Mouse (Mus musculus): ENCODE data around the gene S100a3. TPM values are rescaled to one million over a fixed set of nuclear protein-coding genes. Genes with fewer than 3 reads are reported as not detected.
A peak's percentile ranks its signal among the peaks of the same experiment; 100 is the strongest.

The S100a3 gene
- polyA plus RNA-seq, 1 experiment, result 4.7 TPM

- TF ChIP-seq MYOG (IDR thresholded peaks at IDR 0.05; ENCODE audit: control insufficient read depth in 1 of 3, insufficient read depth in 1 of 3, insufficient read length in 2 of 3, low read depth in 2 of 3) (no peak), MAX (IDR thresholded peaks at IDR 0.05; ENCODE audit: low read depth) (no peak), TCF12 (IDR thresholded peaks at IDR 0.05; ENCODE audit: insufficient read depth, poor library complexity, severe bottlenecking) (no peak), MYOD1 (IDR thresholded peaks at IDR 0.05; ENCODE audit: control insufficient read depth in 1 of 3, insufficient read length in 2 of 3, low read depth in 2 of 3) (no peak), TCF3 (IDR thresholded peaks at IDR 0.05; ENCODE audit: insufficient read length, low read depth) (no peak), REST (IDR thresholded peaks at IDR 0.05; ENCODE audit: insufficient read depth, insufficient read length) (no peak), CEBPB (IDR thresholded peaks at IDR 0.05; ENCODE audit: insufficient read depth, poor library complexity, severe bottlenecking) (no peak), POLR2AphosphoS2 (IDR thresholded peaks at IDR 0.05; ENCODE audit: insufficient read length, low read depth) (no peak), USF1 (IDR thresholded peaks at IDR 0.05; ENCODE audit: low read depth) (no peak), SRF (IDR thresholded peaks at IDR 0.05; ENCODE audit: control insufficient read depth, insufficient read length, low read depth) (no peak), POLR2A (IDR thresholded peaks at IDR 0.05; ENCODE audit: insufficient read length, low read depth) (no peak), E2F4 (IDR thresholded peaks at IDR 0.05; ENCODE audit: insufficient read depth) (no peak)
- Histone ChIP-seq H3K4me3 (peak within 1 kb of the TSS; percentile 41), H3K4me2 (ENCODE audit: low read depth) (peak within 1 kb of the TSS; percentile 87), H3K36me3 (ENCODE audit: control insufficient read depth, insufficient read depth) (no peaks in the 10 kb centered on the region), H3K27me3 (ENCODE audit: control insufficient read depth, insufficient read depth, insufficient read length) (no peaks in the 10 kb centered on the region), H3ac (ENCODE audit: control insufficient read depth, insufficient read length) (no peak within 1 kb of the TSS), H3K79me2 (ENCODE audit: control insufficient read depth, insufficient read depth) (peaks cover 31% of the 10 kb centered on the region)
These were observed 41.2 kb downstream of the S100a3 start, which contains the start of gene Gm42674 for GRCm38 (mm10) chr3:90601486-90602110. Gm42674 (plus strand) TSS chr3:90601904.

DNA sequence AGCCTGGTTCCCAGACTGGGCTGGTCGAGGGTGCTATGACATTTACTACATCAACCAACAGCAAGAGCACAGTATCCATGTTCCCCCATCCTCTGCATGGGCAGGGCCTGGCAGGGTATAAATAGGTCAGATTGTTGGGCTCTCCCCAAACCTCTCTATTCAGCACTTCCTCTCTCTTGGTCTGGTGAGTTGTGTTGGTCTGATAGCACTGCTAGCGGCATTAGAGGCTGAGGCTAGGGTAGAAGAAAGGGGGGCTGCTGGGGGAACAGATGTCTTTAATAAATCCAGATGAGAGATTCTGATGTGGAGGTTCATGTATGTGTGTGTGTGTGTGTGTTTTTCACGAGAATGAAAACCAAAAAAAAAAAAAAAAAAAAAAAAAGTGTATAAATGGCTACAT lies 43.2 kb downstream of the S100a3 start, which contains the start of gene S100a4:
S100a4 (plus strand) TSS at position 149 of the 400 bp plus-strand sequence.
- Histone ChIP-seq H3ac (ENCODE audit: control insufficient read depth, insufficient read length) (peak within 1 kb of the TSS; percentile 2), H3K4me2 (ENCODE audit: low read depth) (peak within 1 kb of the TSS; percentile 97), H3K27me3 (ENCODE audit: control insufficient read depth, insufficient read depth, insufficient read length) (no peaks in the 10 kb centered on the region), H3K36me3 (ENCODE audit: control insufficient read depth, insufficient read depth) (no peaks in the 10 kb centered on the region), H3K79me2 (ENCODE audit: control insufficient read depth, insufficient read depth) (peaks cover 31% of the 10 kb centered on the region), H3K4me3 (peak within 1 kb of the TSS; percentile 41)
- peak; percentile 71 for TF ChIP-seq POLR2AphosphoS2 (IDR thresholded peaks at IDR 0.05; ENCODE audit: insufficient read length, low read depth)
- peak; percentile 68 for TF ChIP-seq POLR2A (IDR thresholded peaks at IDR 0.05; ENCODE audit: insufficient read length, low read depth)
- TF ChIP-seq REST (IDR thresholded peaks at IDR 0.05; ENCODE audit: insufficient read depth, insufficient read length), result no peak

DNA sequence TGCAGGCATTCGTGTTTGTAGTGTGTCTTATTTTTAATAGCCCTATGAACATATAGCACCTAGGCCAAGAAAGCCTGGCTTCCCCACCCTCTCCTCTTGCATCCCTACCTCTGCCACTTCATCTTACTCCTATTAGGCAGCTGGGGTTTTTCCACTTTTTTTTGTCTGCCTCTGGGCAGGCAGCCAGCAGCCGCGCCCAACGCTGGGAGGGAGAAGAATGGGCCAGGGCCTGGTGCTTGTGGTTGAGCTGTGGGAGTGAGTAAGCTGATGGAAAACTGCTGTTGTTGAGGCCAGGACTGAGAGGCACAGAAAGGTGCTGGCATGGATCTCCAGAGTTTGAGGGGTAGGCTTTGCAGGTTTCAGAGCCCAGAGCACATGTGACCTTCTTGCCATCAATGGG lies 44.0 kb downstream of the S100a3 start:
- H3K36me3 ChIP-seq (ENCODE audit: control insufficient read depth, insufficient read depth), result no peaks in the 10 kb centered on the region
- TF ChIP-seq POLR2A (IDR thresholded peaks at IDR 0.05; ENCODE audit: insufficient read length, low read depth), result peak; percentile 20
- no peak for TF ChIP-seq TCF3 (IDR thresholded peaks at IDR 0.05; ENCODE audit: insufficient read length, low read depth)
- 0 out of 2 replicates have a peak, but pooled peaks have one; percentile 3 for TF ChIP-seq CEBPB (IDR thresholded peaks at IDR 0.05; ENCODE audit: insufficient read depth, poor library complexity, severe bottlenecking)
- no peak for TF ChIP-seq E2F4 (IDR thresholded peaks at IDR 0.05; ENCODE audit: insufficient read depth)
- TF ChIP-seq TCF12 (IDR thresholded peaks at IDR 0.05; ENCODE audit: insufficient read depth, poor library complexity, severe bottlenecking), result peak; percentile 38
- peak; percentile 49 for TF ChIP-seq POLR2AphosphoS2 (IDR thresholded peaks at IDR 0.05; ENCODE audit: insufficient read length, low read depth)
- TF ChIP-seq SRF (IDR thresholded peaks at IDR 0.05; ENCODE audit: control insufficient read depth, insufficient read length, low read depth), result no peak
- TF ChIP-seq MYOD1 (IDR thresholded peaks at IDR 0.05; ENCODE audit: control insufficient read depth in 1 of 3, insufficient read length in 2 of 3, low read depth in 2 of 3), result peak in 2 of 3 experiments; percentile 32 to 45
- no peak for TF ChIP-seq MAX (IDR thresholded peaks at IDR 0.05; ENCODE audit: low read depth)
- TF ChIP-seq REST (IDR thresholded peaks at IDR 0.05; ENCODE audit: insufficient read depth, insufficient read length), result no peak
- TF ChIP-seq MYOG (IDR thresholded peaks at IDR 0.05; ENCODE audit: control insufficient read depth in 1 of 3, insufficient read depth in 1 of 3, insufficient read length in 2 of 3, low read depth in 2 of 3), result peak in 2 of 3 experiments; percentile 4 to 68
- peak; percentile 46 for TF ChIP-seq USF1 (IDR thresholded peaks at IDR 0.05; ENCODE audit: low read depth)
- peak overlapping the region; percentile 41 for H3K4me3 ChIP-seq
- H3ac ChIP-seq (ENCODE audit: control insufficient read depth, insufficient read length), result no peak overlapping the region
- peaks cover 31% of the 10 kb centered on the region for H3K79me2 ChIP-seq (ENCODE audit: control insufficient read depth, insufficient read depth)
- no peaks in the 10 kb centered on the region for H3K27me3 ChIP-seq (ENCODE audit: control insufficient read depth, insufficient read depth, insufficient read length)
- H3K4me2 ChIP-seq (ENCODE audit: low read depth), result peak overlapping the region; percentile 97

DNA sequence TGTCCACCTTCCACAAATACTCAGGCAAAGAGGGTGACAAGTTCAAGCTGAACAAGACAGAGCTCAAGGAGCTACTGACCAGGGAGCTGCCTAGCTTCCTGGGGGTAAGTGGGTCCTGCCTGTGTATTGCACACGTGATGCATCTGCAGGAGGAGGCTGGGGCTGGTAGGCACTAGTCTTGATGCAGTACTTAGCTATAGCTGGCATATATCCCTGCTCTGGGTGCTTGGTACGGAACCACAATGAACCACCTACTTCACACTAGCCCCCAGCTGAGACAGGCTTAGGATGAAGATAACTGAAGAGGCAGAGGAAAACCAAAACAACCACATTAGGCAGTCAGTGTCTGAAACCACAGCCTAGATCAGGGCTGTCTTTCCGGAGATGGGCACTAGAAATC lies 44.7 kb downstream of the S100a3 start:
- H3K27me3 ChIP-seq (ENCODE audit: control insufficient read depth, insufficient read depth, insufficient read length), result no peaks in the 10 kb centered on the region
- no peaks in the 10 kb centered on the region for H3K36me3 ChIP-seq (ENCODE audit: control insufficient read depth, insufficient read depth)
- H3K79me2 ChIP-seq (ENCODE audit: control insufficient read depth, insufficient read depth), result peaks cover 31% of the 10 kb centered on the region
- no peak overlapping the region for H3ac ChIP-seq (ENCODE audit: control insufficient read depth, insufficient read length)
- peak overlapping the region; percentile 41 for H3K4me3 ChIP-seq
- TF ChIP-seq MAX (IDR thresholded peaks at IDR 0.05; ENCODE audit: low read depth) (no peak), USF1 (IDR thresholded peaks at IDR 0.05; ENCODE audit: low read depth) (peak; percentile 85), REST (IDR thresholded peaks at IDR 0.05; ENCODE audit: insufficient read depth, insufficient read length) (no peak), SRF (IDR thresholded peaks at IDR 0.05; ENCODE audit: control insufficient read depth, insufficient read length, low read depth) (no peak), CEBPB (IDR thresholded peaks at IDR 0.05; ENCODE audit: insufficient read depth, poor library complexity, severe bottlenecking) (no peak), TCF12 (IDR thresholded peaks at IDR 0.05; ENCODE audit: insufficient read depth, poor library complexity, severe bottlenecking) (no peak), TCF3 (IDR thresholded peaks at IDR 0.05; ENCODE audit: insufficient read length, low read depth) (no peak), E2F4 (IDR thresholded peaks at IDR 0.05; ENCODE audit: insufficient read depth) (no peak), POLR2A (IDR thresholded peaks at IDR 0.05; ENCODE audit: insufficient read length, low read depth) (peak; percentile 25), MYOD1 (IDR thresholded peaks at IDR 0.05; ENCODE audit: control insufficient read depth in 1 of 3, insufficient read length in 2 of 3, low read depth in 2 of 3) (no peak), POLR2AphosphoS2 (IDR thresholded peaks at IDR 0.05; ENCODE audit: insufficient read length, low read depth) (peak; percentile 25), MYOG (IDR thresholded peaks at IDR 0.05; ENCODE audit: control insufficient read depth in 1 of 3, insufficient read depth in 1 of 3, insufficient read length in 2 of 3, low read depth in 2 of 3) (no peak)
- H3K4me2 ChIP-seq (ENCODE audit: low read depth), result peak overlapping the region; percentile 97
